Mouse (Mus musculus) ES-E14 (cell line): ENCODE measurements around the gene Klhl25. TPM values are rescaled to one million over a fixed set of nuclear protein-coding genes. Genes with fewer than 3 reads are reported as not detected.
"Not testable (repeated sequence)": the region's sequence is repeated elsewhere in the genome, so short reads cannot be mapped to it uniquely, and the experiment has no call there.

Experiments
- DNase-seq: peaks from one replicate; pipeline ENCODE4 v3.0.0-alpha.2; 2013; ENCODE audit warnings: low read depth, low spot score
- H3K27ac ChIP-seq: 2 replicates; pipeline ENCODE4 v1.5.1; 2012; ENCODE audit warnings: low read depth, mild to moderate bottlenecking, low read length, moderate library complexity, mixed read lengths; ENCODE audit not compliant: poor library complexity, insufficient read depth, severe bottlenecking
- H3K36me3 ChIP-seq: 2 replicates; pipeline ENCODE4 v1.6.1; 2012; ENCODE audit warnings: mild to moderate bottlenecking, low read length, moderate library complexity, mixed read lengths; ENCODE audit not compliant: control insufficient read depth, poor library complexity, insufficient read depth, severe bottlenecking
- H3K4me1 ChIP-seq, 2 experiments: fragments of 150-350 bp in 1 of 2; sonication (generic) in 1 of 2; 2 replicates each; pipeline ENCODE4 v1.6.1; 2012; ENCODE audit warnings: low read length in 2 of 2, mild to moderate bottlenecking in 1 of 2, mixed read lengths in 1 of 2; ENCODE audit not compliant: control insufficient read depth in 2 of 2, insufficient read depth in 2 of 2, poor library complexity in 1 of 2
- H3K4me3 ChIP-seq, 2 experiments: fragments of 150-350 bp in 1 of 2; sonication (generic) in 1 of 2; 2 replicates each; pipeline ENCODE4 v1.5.1; 2012; ENCODE audit warnings: low read length in 2 of 2, low read depth in 1 of 2, mild to moderate bottlenecking in 1 of 2, mixed read lengths in 1 of 2; ENCODE audit not compliant: insufficient read depth in 1 of 2, poor library complexity in 1 of 2, severe bottlenecking in 1 of 2
- H3K9ac ChIP-seq: 2 replicates; pipeline ENCODE4 v1.6.1; 2012; ENCODE audit warnings: low read depth, mild to moderate bottlenecking, low read length, mixed read lengths; ENCODE audit not compliant: poor library complexity, insufficient read depth, severe bottlenecking
- H3K9me3 ChIP-seq: fragments of 150-350 bp; sonication (generic); 2 replicates; pipeline ENCODE4 v1.6.1; 2012; ENCODE audit warnings: low read depth, mild to moderate bottlenecking, low read length; ENCODE audit not compliant: control insufficient read depth, insufficient read depth
- CHD2 ChIP-seq: IDR thresholded peaks from 2 replicates; pipeline ENCODE4 v1.6.1; 2014; ENCODE audit warnings: mild to moderate bottlenecking, low read depth, low read length, inconsistent platforms
- HCFC1 ChIP-seq: IDR thresholded peaks from 2 replicates; pipeline ENCODE4 v1.6.1; 2012; ENCODE audit warnings: low read length, inconsistent platforms, borderline replicate concordance; ENCODE audit not compliant: insufficient read depth
- MAFK ChIP-seq: IDR thresholded peaks from 2 replicates; pipeline ENCODE4 v1.6.1; 2014; ENCODE audit warnings: mild to moderate bottlenecking, low read depth, low read length, inconsistent platforms; ENCODE audit not compliant: insufficient read depth
- ZC3H11A ChIP-seq: IDR thresholded peaks from 2 replicates; pipeline ENCODE4 v1.6.1; 2012; ENCODE audit warnings: low read depth, mild to moderate bottlenecking, inconsistent platforms, low read length, borderline replicate concordance
- ZNF384 ChIP-seq: IDR thresholded peaks from 2 replicates; pipeline ENCODE4 v1.6.1; 2012; ENCODE audit warnings: low read depth, low read length, inconsistent platforms
- in situ Hi-C, 2 experiments: fragments of 600-800 bp; cut with MboI; formaldehyde crosslinking; loops; one replicate each; pipeline ENCODE4 v1.15.1; 2025; ENCODE audit warnings: low sequenced_read_pairs in 2 of 2, inconsistent platforms in 1 of 2; ENCODE audit not compliant: unreplicated experiment in 2 of 2
- total RNA-seq: library from RNA; depleted of rRNA; stranded (reverse); fragments of 300-350 nt; gene quantifications from 2 replicates; pipeline ENCODE4 v1.2.3, GENCODE M21; 2012

The Klhl25 gene
- total RNA-seq, 1 experiment, result 10.8 TPM

GRCm38 (mm10) chr7:75848776-75849670 is 913 bp downstream of the Klhl25 start:
- in situ Hi-C loops, result no loop called here
- Histone ChIP-seq H3K27ac (no peak overlapping the region), H3K4me1 (peaks cover 0 to 4% of the 10 kb centered on the region in 2 experiments; a peak in 2 of 4 replicates), H3K9ac (peak overlapping the region; percentile 87), H3K9me3 (no peaks in the 10 kb centered on the region), H3K4me3 (peak overlapping the region; percentile 91 to 98), H3K36me3 (peaks cover 2% of the 10 kb centered on the region; the same call in 1 of the 2 replicates)
- DNase-seq, result no peak
- TF ChIP-seq MAFK (no peak), HCFC1 (no peak), ZC3H11A (no peak), ZNF384 (no peak), CHD2 (no peak)

- DNase-seq, H3K4me1 ChIP-seq, H3K27ac ChIP-seq, H3K4me3 ChIP-seq, H3K9ac ChIP-seq, H3K9me3 ChIP-seq, in situ Hi-C loops, H3K36me3 ChIP-seq: not testable (repeated sequence)
Observed at GRCm38 (mm10) chr7:75850396-75850795, 2.3 kb downstream of the Klhl25 start.

- H3K9ac ChIP-seq, result no peak overlapping the region
- TF ChIP-seq HCFC1, result no peak
- TF ChIP-seq MAFK, result no peak
- no peak for TF ChIP-seq ZNF384
- no peak for TF ChIP-seq ZC3H11A
- TF ChIP-seq CHD2, result no peak
- peaks cover 2% of the 10 kb centered on the region; the same call in 1 of the 2 replicates for H3K36me3 ChIP-seq
- DNase-seq, result no peak
- no peaks in the 10 kb centered on the region for H3K9me3 ChIP-seq
- H3K4me3 ChIP-seq, result no peak overlapping the region
- H3K4me1 ChIP-seq, result peaks cover 0 to 4% of the 10 kb centered on the region in 2 experiments; a peak in 2 of 4 replicates
- in situ Hi-C loops, result no loop called here
- H3K27ac ChIP-seq, result no peak overlapping the region
Observed at GRCm38 (mm10) chr7:75851290-75851689, 3.2 kb downstream of the Klhl25 start.

- no peaks in the 10 kb centered on the region for H3K9me3 ChIP-seq
- no peak overlapping the region for H3K9ac ChIP-seq
- H3K4me3 ChIP-seq, result no peak overlapping the region
- TF ChIP-seq CHD2, result no peak
- TF ChIP-seq HCFC1, result no peak
- no peak for TF ChIP-seq ZNF384
- no peak for TF ChIP-seq ZC3H11A
- TF ChIP-seq MAFK, result no peak
- H3K36me3 ChIP-seq, result peaks cover 2% of the 10 kb centered on the region; the same call in 1 of the 2 replicates
- in situ Hi-C loops, result no loop called here
- H3K4me1 ChIP-seq, result peaks cover 0 to 4% of the 10 kb centered on the region in 2 experiments; a peak in 2 of 4 replicates
- H3K27ac ChIP-seq, result no peak overlapping the region
- no peak for DNase-seq
Observed at GRCm38 (mm10) chr7:75852363-75852762, 4.3 kb downstream of the Klhl25 start.
